Mouse (Mus musculus): ENCODE results near the gene Olfr49. TPM values are rescaled to one million over a fixed set of nuclear protein-coding genes. Genes with fewer than 3 reads are reported as not detected.

Olfr49 gene
- polyA plus RNA-seq, 1 experiment from 2014 or later, result not detected

DNA sequence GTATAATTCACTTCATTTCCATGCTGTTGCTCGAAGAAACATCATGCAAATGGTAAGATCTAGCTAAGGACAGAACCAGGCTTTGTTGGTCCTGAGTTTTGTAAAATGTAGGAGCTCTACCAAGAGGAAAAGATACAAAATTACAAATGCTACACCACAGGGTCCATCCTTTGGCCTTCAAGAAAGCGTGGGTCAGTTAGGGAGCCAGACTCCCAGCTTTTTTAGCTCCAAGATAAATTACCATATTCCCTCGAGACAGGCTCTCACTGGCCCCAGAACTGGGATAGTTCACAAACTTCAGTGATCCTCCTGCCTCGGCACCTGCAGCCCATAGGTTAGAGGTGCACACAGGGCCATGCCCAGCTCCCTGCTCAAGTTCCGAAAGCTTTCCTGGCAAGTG lies 39.7 kb upstream of the Olfr49 start:
- Histone ChIP-seq H3K9me3 (ENCODE audit: low read length) (no peaks in the 10 kb centered on the region), H3K4me1 (ENCODE audit: insufficient read depth) (no peaks in the 10 kb centered on the region), H3K36me3 (replicated peaks; ENCODE audit: insufficient read depth, low read length) (no peaks in the 10 kb centered on the region), H3K4me2 (ENCODE audit: low read depth, low read length) (no peak overlapping the region), H3K27me3 (ENCODE audit: insufficient read depth, low read length) (no peaks in the 10 kb centered on the region), H3K4me3 (ENCODE audit: low read depth, low read length) (no peak overlapping the region), H3K27ac (ENCODE audit: low read depth) (no peak overlapping the region), H3K9ac (replicated peaks) (no peak overlapping the region)
- DNase-seq (no peak), ATAC-seq (no peak)
- no peak for TF ChIP-seq EP300 (IDR thresholded peaks at IDR 0.05; ENCODE audit: low read depth)
- no peak for TF ChIP-seq CTCF (IDR thresholded peaks at IDR 0.05; ENCODE audit: low read depth)
- WGBS (ENCODE audit: insufficient replicate concordance), result 71% methylated on average over 5 of the region's 5 CpGs

DNA sequence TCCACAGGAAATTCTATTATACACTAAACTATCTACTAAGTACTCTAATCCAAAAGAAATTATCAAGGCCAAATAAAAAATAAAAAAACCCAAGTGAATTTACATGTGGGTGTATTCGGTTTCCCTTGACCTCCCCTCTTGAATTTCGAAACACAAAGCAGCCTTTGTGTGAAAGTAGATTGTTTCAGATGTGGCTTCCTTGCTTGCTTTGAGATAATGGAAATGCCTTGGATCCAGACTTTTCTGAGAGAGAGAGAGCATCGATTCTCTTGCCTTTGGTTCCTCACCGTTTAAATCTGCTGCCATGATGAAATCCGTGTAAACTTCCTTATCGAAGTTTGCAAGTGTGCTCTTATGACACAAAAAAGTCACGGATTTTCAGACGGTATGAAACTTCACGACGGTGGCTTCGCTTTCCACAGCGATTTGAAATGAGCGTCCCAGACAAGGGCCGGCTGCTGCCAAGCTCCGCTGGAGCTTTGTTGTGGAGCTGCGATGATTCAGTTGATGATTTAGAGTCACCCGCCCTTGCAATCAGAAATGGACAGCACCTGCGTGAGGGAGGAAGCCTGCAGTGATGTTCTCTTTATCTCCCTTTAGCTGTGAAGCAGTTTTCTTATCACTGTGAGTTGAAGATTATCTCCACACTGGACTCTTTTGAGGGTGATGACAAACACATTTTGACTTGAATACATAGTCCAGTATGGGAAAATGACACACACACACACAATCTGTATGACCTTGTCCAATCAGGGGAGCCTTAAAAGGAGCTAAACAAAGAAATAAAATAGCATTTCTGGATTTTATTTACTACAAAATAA lies 37.0 kb upstream of the Olfr49 start:
- H3K9me3 ChIP-seq (ENCODE audit: low read length), result no peaks in the 10 kb centered on the region
- no peak overlapping the region for H3K4me3 ChIP-seq (ENCODE audit: low read depth, low read length)
- H3K4me2 ChIP-seq (ENCODE audit: low read depth, low read length), result no peak overlapping the region
- H3K27ac ChIP-seq (ENCODE audit: low read depth), result no peak overlapping the region
- DNase-seq, result no peak
- H3K27me3 ChIP-seq (ENCODE audit: insufficient read depth, low read length), result no peaks in the 10 kb centered on the region
- no peaks in the 10 kb centered on the region for H3K4me1 ChIP-seq (ENCODE audit: insufficient read depth)
- H3K36me3 ChIP-seq (replicated peaks; ENCODE audit: insufficient read depth, low read length), result no peaks in the 10 kb centered on the region
- WGBS (ENCODE audit: insufficient replicate concordance), result 72% methylated on average over 18 of the region's 18 CpGs
- no peak for TF ChIP-seq EP300 (IDR thresholded peaks at IDR 0.05; ENCODE audit: low read depth)
- TF ChIP-seq CTCF (IDR thresholded peaks at IDR 0.05; ENCODE audit: low read depth), result no peak
- ATAC-seq, result no peak
- H3K9ac ChIP-seq (replicated peaks), result no peak overlapping the region

DNA sequence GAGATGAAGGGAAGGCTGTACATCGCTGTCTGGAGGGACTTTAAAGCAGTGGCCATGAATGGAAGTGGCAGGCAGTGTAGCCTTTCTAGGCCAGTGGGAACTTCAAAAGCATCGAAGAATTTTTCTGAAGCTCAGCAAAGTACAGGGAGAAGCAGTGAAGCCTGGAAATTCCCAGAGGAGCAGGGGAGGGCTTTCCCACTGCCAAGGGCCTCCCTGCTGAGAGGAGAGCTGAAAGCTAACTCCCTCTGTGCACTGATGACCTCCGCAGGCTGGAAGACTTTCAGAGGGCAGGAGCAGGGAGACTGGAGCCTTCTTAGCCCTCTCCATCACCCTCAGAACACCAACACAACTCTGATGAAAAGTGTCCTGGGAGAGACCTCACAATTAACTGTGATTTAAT lies 27.0 kb upstream of the Olfr49 start:
- no peak overlapping the region for H3K4me2 ChIP-seq (ENCODE audit: low read depth, low read length)
- H3K4me3 ChIP-seq (ENCODE audit: low read depth, low read length), result no peak overlapping the region
- TF ChIP-seq CTCF (IDR thresholded peaks at IDR 0.05; ENCODE audit: low read depth), result no peak
- no peak for TF ChIP-seq EP300 (IDR thresholded peaks at IDR 0.05; ENCODE audit: low read depth)
- no peaks in the 10 kb centered on the region for H3K4me1 ChIP-seq (ENCODE audit: insufficient read depth)
- ATAC-seq, result no peak
- no peaks in the 10 kb centered on the region for H3K9me3 ChIP-seq (ENCODE audit: low read length)
- no peak for DNase-seq
- no peaks in the 10 kb centered on the region for H3K36me3 ChIP-seq (replicated peaks; ENCODE audit: insufficient read depth, low read length)
- H3K9ac ChIP-seq (replicated peaks), result no peak overlapping the region
- H3K27ac ChIP-seq (ENCODE audit: low read depth), result no peak overlapping the region
- WGBS (ENCODE audit: insufficient replicate concordance), result 50% methylated on average over 3 of the region's 3 CpGs
- H3K27me3 ChIP-seq (ENCODE audit: insufficient read depth, low read length), result 0 out of 2 replicates have a peak, but pooled peaks cover 4% of the 10 kb centered on the region

DNA sequence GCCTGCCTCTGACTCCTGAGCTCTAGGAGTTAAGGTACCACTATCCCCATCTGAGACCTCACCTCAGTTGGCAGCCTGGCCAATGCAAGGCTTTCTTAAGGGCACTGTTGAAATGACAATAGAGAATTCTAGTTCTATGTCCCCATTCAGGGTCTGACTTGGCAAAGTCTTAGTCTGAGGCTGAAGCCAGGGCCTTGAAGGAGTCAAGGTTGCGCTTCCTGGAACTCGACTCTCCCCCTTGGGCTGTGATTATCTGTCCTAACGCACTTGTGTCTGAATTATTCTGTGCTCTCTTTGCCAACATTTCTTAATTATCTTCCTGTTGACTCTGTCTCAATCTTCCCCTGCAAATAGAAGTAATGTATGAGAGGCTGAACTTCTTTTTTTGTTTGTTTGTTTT lies 15.9 kb upstream of the Olfr49 start:
- H3K4me2 ChIP-seq (ENCODE audit: low read depth, low read length), result no peak overlapping the region
- no peak for DNase-seq
- no peak overlapping the region for H3K27ac ChIP-seq (ENCODE audit: low read depth)
- H3K4me1 ChIP-seq (ENCODE audit: insufficient read depth), result no peaks in the 10 kb centered on the region
- TF ChIP-seq CTCF (IDR thresholded peaks at IDR 0.05; ENCODE audit: low read depth), result no peak
- TF ChIP-seq EP300 (IDR thresholded peaks at IDR 0.05; ENCODE audit: low read depth), result no peak
- WGBS (ENCODE audit: insufficient replicate concordance), result 73% methylated on average over 3 of the region's 3 CpGs
- no peak overlapping the region for H3K4me3 ChIP-seq (ENCODE audit: low read depth, low read length)
- H3K27me3 ChIP-seq (ENCODE audit: insufficient read depth, low read length), result no peaks in the 10 kb centered on the region
- no peaks in the 10 kb centered on the region for H3K9me3 ChIP-seq (ENCODE audit: low read length)
- H3K9ac ChIP-seq (replicated peaks), result no peak overlapping the region
- H3K36me3 ChIP-seq (replicated peaks; ENCODE audit: insufficient read depth, low read length), result no peaks in the 10 kb centered on the region
- no peak for ATAC-seq

DNA sequence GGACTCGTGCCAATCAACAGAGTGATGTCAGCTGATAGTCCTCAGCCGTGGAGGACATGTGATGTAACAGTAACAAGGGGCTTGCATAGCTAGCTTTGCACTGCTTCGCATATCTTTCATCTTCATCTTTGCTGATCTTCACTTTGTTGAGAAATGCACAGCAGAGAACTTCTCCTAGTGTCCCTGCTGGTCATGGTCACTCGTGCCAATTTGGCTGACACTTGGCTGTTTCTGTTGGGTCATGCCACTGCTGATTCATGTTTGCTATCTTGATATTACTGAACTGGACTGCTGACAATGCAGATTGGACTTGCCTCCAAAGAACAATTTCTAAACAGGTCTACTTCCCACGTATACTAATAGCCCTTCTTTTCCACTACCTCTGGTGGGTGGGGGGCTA lies 15.4 kb upstream of the Olfr49 start:
- no peaks in the 10 kb centered on the region for H3K9me3 ChIP-seq (ENCODE audit: low read length)
- H3K27ac ChIP-seq (ENCODE audit: low read depth), result no peak overlapping the region
- H3K27me3 ChIP-seq (ENCODE audit: insufficient read depth, low read length), result no peaks in the 10 kb centered on the region
- no peak overlapping the region for H3K9ac ChIP-seq (replicated peaks)
- no peaks in the 10 kb centered on the region for H3K4me1 ChIP-seq (ENCODE audit: insufficient read depth)
- ATAC-seq, result no peak
- no peak overlapping the region for H3K4me2 ChIP-seq (ENCODE audit: low read depth, low read length)
- no peaks in the 10 kb centered on the region for H3K36me3 ChIP-seq (replicated peaks; ENCODE audit: insufficient read depth, low read length)
- H3K4me3 ChIP-seq (ENCODE audit: low read depth, low read length), result no peak overlapping the region
- WGBS (ENCODE audit: insufficient replicate concordance), result 67% methylated on average over 5 of the region's 5 CpGs
- DNase-seq, result no peak
- TF ChIP-seq EP300 (IDR thresholded peaks at IDR 0.05; ENCODE audit: low read depth) (no peak), CTCF (IDR thresholded peaks at IDR 0.05; ENCODE audit: low read depth) (no peak)

DNA sequence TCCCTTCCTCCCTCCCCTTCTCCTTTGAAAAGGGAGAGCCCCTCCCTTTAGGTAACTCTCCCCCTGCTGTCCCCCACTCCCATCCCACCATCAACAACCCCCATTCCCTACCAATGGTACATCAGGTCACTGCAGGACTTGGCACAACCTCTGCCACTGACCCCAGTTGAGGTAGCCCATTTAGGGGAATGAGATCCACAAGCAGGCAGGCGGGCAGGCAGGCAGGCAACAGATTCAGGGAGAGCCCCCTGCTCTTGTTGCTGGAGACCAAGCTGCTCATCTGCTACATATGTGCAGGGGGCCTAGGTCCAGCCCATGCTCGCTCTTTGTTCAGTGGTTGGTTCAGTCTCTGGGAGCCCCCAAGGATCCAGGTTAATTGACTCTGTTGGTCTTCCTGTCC lies 8.3 kb downstream of the Olfr49 start:
- Histone ChIP-seq H3K27me3 (ENCODE audit: insufficient read depth, low read length) (no peaks in the 10 kb centered on the region), H3K27ac (ENCODE audit: low read depth) (no peak overlapping the region), H3K36me3 (replicated peaks; ENCODE audit: insufficient read depth, low read length) (no peaks in the 10 kb centered on the region), H3K4me2 (ENCODE audit: low read depth, low read length) (no peak overlapping the region), H3K4me1 (ENCODE audit: insufficient read depth) (no peaks in the 10 kb centered on the region), H3K9ac (replicated peaks) (no peak overlapping the region), H3K4me3 (ENCODE audit: low read depth, low read length) (no peak overlapping the region), H3K9me3 (ENCODE audit: low read length) (no peaks in the 10 kb centered on the region)
- no peak for DNase-seq
- TF ChIP-seq CTCF (IDR thresholded peaks at IDR 0.05; ENCODE audit: low read depth), result no peak
- no peak for TF ChIP-seq EP300 (IDR thresholded peaks at IDR 0.05; ENCODE audit: low read depth)
- ATAC-seq, result no peak
- WGBS (ENCODE audit: insufficient replicate concordance), result 78% methylated on average over 2 of the region's 2 CpGs
